Mouse (Mus musculus): ENCODE measurements around the gene Ssr2. TPM values are rescaled to one million over a fixed set of nuclear protein-coding genes. Genes with fewer than 3 reads are reported as not detected.

Ssr2 gene
- total RNA-seq, 1 experiment from 2014 or later = 144 TPM

Other genes starting within 250 kb of the Ssr2 start
- gene Tmem79, start 239.7 kb upstream of the Ssr2 start, total RNA-seq (2017) = 6.7 TPM in 1 of 2 replicates, not detected in the other
- 48.9 and 61.2 TPM in 2 replicates for gene Smg5, start 239.6 kb upstream of the Ssr2 start, total RNA-seq (2017)
- not detected in 2 replicates for gene Paqr6, start 211.3 kb upstream of the Ssr2 start, total RNA-seq (2017)
- gene Bglap3, start 203.1 kb upstream of the Ssr2 start, total RNA-seq (2017) = not detected in 2 replicates
- not detected in 2 replicates for gene Bglap2, start 197.2 kb upstream of the Ssr2 start, total RNA-seq (2017)
- not detected in 2 replicates for gene Bglap, start 191.4 kb upstream of the Ssr2 start, total RNA-seq (2017)
- gene Pmf1, start 165.5 kb upstream of the Ssr2 start, total RNA-seq (2017) = 88.3 and 107 TPM in 2 replicates
- 16.8 and 17.1 TPM in 2 replicates for gene Slc25a44, start 150.7 kb upstream of the Ssr2 start, total RNA-seq (2017)
- 2.5 and 4.7 TPM in 2 replicates for gene Sema4a, start 114.7 kb upstream of the Ssr2 start, total RNA-seq (2017)
- 19.3 and 25.6 TPM in 2 replicates for gene Lmna, start 65.9 kb upstream of the Ssr2 start, total RNA-seq (2017)
- gene Mex3a, start 43.5 kb upstream of the Ssr2 start, total RNA-seq (2017) = 7.2 and 9.6 TPM in 2 replicates
- gene Rab25, start 27.6 kb upstream of the Ssr2 start, total RNA-seq (2017) = not detected in 2 replicates
- 47.2 and 56.0 TPM in 2 replicates for gene Lamtor2, start 22.8 kb upstream of the Ssr2 start, total RNA-seq (2017)
- 47.1 and 48.5 TPM in 2 replicates for gene Ubqln4, start 22.1 kb upstream of the Ssr2 start, total RNA-seq (2017)
- gene Arhgef2, start 30.1 kb downstream of the Ssr2 start, total RNA-seq (2017) = 92.2 and 93.1 TPM in 2 replicates
- not detected in 2 replicates for gene Rxfp4, start 77.3 kb downstream of the Ssr2 start, total RNA-seq (2017)
- gene Khdc4, start 109.9 kb downstream of the Ssr2 start, total RNA-seq (2017) = 52.6 and 71.2 TPM in 2 replicates
- 15.3 TPM in 2 replicates for gene Rit1, start 141.0 kb downstream of the Ssr2 start, total RNA-seq (2017)
- 0.82 and 1.3 TPM in 2 replicates for gene Syt11, start 199.3 kb downstream of the Ssr2 start, total RNA-seq (2017)